Mouse (Mus musculus): Measurements from ENCODE around the gene Gltpd2. TPM values are rescaled to one million over a fixed set of nuclear protein-coding genes. Genes with fewer than 3 reads are reported as not detected.

Gltpd2 gene
- polyA plus RNA-seq, 1 experiment from 2014 or later: 0.42 TPM

DNA sequence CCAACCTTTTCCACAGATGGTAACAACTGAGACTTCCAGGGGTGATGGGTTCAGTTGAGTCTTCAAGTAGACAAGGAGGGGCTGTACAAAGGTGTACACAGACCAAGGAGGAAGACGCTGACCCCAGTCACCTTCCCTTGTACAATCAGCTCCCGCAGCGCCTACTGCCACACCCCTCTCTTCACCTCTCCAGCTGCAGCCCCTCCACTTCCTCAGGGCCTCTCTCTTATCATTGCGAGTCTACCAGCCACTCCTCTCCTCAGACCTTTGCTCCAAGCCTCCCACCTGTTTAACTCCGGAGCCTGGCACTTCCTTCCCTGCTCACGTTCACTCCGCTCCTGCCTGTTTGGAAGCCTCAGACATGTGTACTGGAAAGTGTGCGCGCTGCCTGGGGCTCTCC, 14.0 kb upstream of the Gltpd2 start, which contains the start of gene Tm4sf5:
Tm4sf5 (plus strand) TSS at position 275 of the 400 bp plus-strand sequence.
- no peaks in the 10 kb centered on the region; the same call in 1 of the 2 replicates for H3K27me3 ChIP-seq
- H3K4me2 ChIP-seq (replicated peaks): no peak within 1 kb of the TSS
- no peak within 1 kb of the TSS for H3K4me3 ChIP-seq (replicated peaks)
- no peak within 1 kb of the TSS for H3K27ac ChIP-seq
- H3K9me3 ChIP-seq: no peaks in the 10 kb centered on the region
- ATAC-seq: no peak
- H3K9ac ChIP-seq (replicated peaks): no peak within 1 kb of the TSS
- H3K4me1 ChIP-seq (replicated peaks): peaks cover 4% of the 10 kb centered on the region
- 85% methylated on average over 9 of the region's 9 CpGs for WGBS
- H3K36me3 ChIP-seq: no peaks in the 10 kb centered on the region

DNA sequence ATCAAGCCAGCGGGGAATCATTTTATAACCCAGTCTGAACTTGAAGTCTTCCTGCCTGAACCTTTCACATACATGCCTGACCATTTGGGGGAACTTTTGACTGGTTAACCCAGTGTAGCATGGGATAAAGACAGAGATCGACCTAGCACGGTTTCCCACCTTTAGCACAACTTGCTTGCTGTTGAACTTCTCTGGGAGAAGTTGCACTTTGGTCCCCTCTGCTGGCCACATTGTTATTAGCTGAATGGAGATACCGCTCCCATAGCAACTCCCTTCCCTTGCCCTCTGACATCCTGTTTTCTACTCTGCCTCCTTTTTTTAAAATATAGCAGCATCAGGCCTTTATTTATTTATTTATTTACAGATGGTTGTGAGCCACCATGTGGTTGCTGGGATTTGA, 12.6 kb upstream of the Gltpd2 start:
- Histone ChIP-seq H3K27ac (no peak overlapping the region), H3K4me3 (replicated peaks) (no peak overlapping the region), H3K27me3 (no peaks in the 10 kb centered on the region; the same call in 1 of the 2 replicates), H3K9ac (replicated peaks) (no peak overlapping the region), H3K4me2 (replicated peaks) (no peak overlapping the region), H3K9me3 (no peaks in the 10 kb centered on the region), H3K4me1 (replicated peaks) (peaks cover 4% of the 10 kb centered on the region), H3K36me3 (no peaks in the 10 kb centered on the region)
- ATAC-seq: no peak
- 38% methylated on average over 4 of the region's 4 CpGs for WGBS

DNA sequence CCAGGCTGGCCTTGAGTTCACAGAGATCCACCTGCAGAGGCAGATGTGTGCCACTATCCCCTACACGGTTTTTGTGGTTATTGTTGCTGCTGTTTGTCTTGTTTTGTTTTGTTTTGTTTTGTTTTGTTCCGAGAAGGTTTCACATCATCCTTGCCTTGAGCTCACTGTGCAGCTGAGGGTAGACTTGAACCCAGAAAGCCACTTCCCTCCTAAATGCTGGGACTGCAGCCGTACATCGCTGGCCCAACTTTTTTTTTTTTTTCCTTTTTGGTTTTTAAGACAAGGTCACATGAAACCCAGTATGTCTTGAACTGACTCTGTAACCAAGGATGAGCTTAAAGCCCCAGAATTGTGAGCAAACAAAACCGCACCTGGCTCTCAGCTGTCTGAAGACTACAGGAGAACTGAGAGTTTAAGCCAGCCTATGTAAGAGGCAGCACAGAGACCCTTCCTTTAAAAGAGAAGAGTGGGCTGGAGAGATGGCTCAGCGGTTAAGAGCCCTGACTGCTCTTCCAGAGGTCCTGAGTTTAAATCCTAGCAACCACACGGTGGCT, 12.0 kb upstream of the Gltpd2 start:
- Histone ChIP-seq H3K27ac (no peak overlapping the region), H3K4me1 (replicated peaks) (peaks cover 4% of the 10 kb centered on the region), H3K4me2 (replicated peaks) (no peak overlapping the region), H3K4me3 (replicated peaks) (no peak overlapping the region), H3K36me3 (no peaks in the 10 kb centered on the region), H3K27me3 (no peaks in the 10 kb centered on the region; the same call in 1 of the 2 replicates), H3K9ac (replicated peaks) (no peak overlapping the region), H3K9me3 (no peaks in the 10 kb centered on the region)
- WGBS: 76% methylated on average over 7 of the region's 7 CpGs
- ATAC-seq: no peak

DNA sequence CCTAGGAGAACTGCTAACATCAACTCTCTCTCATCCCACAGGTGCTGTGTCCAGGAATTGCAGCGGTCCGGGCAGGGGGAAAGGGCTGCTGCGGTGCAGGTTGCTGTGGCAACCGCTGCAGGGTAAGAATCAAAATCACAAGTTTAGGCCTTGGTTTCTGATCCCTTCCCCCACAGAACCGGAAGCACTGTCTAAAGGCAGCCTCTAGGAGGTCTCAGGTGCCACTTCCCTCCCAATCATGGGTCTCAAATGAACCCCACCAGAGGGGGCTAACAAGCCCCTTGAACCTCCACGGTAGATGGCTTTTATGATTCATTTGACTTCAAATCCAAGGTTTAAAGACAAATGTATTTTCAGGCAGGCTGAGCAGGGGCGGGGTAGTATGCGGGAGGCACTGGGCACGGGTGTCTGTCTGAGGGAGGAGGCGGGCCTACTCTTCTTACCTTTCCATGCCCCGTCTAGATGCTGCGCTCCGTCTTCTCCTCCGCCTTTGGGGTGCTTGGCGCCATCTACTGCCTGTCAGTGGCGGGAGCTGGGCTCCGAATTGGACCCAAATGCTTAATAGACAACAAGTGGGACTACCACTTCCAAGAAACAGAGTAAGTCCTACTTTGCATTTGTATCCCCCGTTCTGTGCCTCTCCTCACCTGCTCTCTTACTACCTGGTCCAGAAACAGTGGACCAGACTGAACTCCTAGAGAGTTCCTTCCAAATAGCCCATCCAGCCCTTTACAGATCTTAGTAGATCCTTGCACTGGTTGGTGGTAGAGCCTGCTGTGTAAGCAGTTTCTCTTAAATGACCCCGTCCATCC, 9.0 kb upstream of the Gltpd2 start:
- Histone ChIP-seq H3K9me3 (no peaks in the 10 kb centered on the region), H3K27ac (no peak overlapping the region), H3K9ac (replicated peaks) (no peak overlapping the region), H3K4me3 (replicated peaks) (no peak overlapping the region), H3K27me3 (no peaks in the 10 kb centered on the region; the same call in 1 of the 2 replicates), H3K36me3 (no peaks in the 10 kb centered on the region), H3K4me2 (replicated peaks) (peak overlapping the region; percentile 43), H3K4me1 (replicated peaks) (peaks cover 4% of the 10 kb centered on the region)
- WGBS: 7% methylated on average over 19 of the region's 19 CpGs
- ATAC-seq: peak; percentile 66; the same call in 1 of the 2 replicates

- no peaks in the 10 kb centered on the region for H3K9me3 ChIP-seq
- H3K4me3 ChIP-seq (replicated peaks): no peak overlapping the region
- 82% methylated on average over 2 of the region's 2 CpGs for WGBS
- no peaks in the 10 kb centered on the region for H3K36me3 ChIP-seq
- H3K27ac ChIP-seq: no peak overlapping the region
- H3K27me3 ChIP-seq: no peaks in the 10 kb centered on the region; the same call in 1 of the 2 replicates
- H3K4me1 ChIP-seq (replicated peaks): peaks cover 4% of the 10 kb centered on the region
- no peak overlapping the region for H3K4me2 ChIP-seq (replicated peaks)
- no peak overlapping the region for H3K9ac ChIP-seq (replicated peaks)
- ATAC-seq: no peak
Observed at GRCm38 (mm10) chr11:70511242-70511641, 7.8 kb upstream of the Gltpd2 start.

DNA sequence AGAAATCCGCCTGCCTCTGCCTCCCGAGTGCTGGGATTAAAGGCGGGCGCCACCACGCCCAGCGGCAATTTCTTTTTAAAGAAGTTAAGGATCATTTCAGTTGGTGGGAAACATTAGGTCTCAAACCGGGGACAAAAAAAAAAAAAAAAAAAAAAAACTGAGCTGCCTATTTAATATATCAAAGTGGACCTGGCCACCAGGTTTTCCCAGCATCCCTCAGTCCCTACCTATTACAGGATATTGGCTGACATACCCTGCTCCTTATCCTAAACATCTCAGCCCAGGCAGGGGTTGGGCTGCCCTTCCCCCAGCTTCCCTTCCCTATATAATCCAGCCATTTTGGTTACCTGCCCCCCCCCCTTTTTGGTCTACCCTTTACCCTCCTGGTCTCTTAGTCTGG, 7.2 kb upstream of the Gltpd2 start:
- H3K36me3 ChIP-seq: no peaks in the 10 kb centered on the region
- 86% methylated on average over 7 of the region's 7 CpGs for WGBS

GRCm38 (mm10) chr11:70512709-70513342, 6.2 kb upstream of the Gltpd2 start:
- Histone ChIP-seq H3K27ac (no peak overlapping the region), H3K9ac (replicated peaks) (no peak overlapping the region), H3K9me3 (no peaks in the 10 kb centered on the region), H3K36me3 (no peaks in the 10 kb centered on the region), H3K4me2 (replicated peaks) (no peak overlapping the region), H3K4me1 (replicated peaks) (peaks cover 4% of the 10 kb centered on the region), H3K4me3 (replicated peaks) (no peak overlapping the region), H3K27me3 (no peaks in the 10 kb centered on the region; the same call in 1 of the 2 replicates)
- no peak for ATAC-seq
- 81% methylated on average over 7 of the region's 7 CpGs for WGBS

More for the DNA sequence above, 7.2 kb upstream of the Gltpd2 start:
- no peak overlapping the region for H3K9ac ChIP-seq (replicated peaks)
- no peaks in the 10 kb centered on the region for H3K9me3 ChIP-seq
- no peaks in the 10 kb centered on the region; the same call in 1 of the 2 replicates for H3K27me3 ChIP-seq
- no peak for ATAC-seq
- H3K27ac ChIP-seq: no peak overlapping the region
- peaks cover 4% of the 10 kb centered on the region for H3K4me1 ChIP-seq (replicated peaks)
- H3K4me3 ChIP-seq (replicated peaks): no peak overlapping the region
- no peak overlapping the region for H3K4me2 ChIP-seq (replicated peaks)

- no peaks in the 10 kb centered on the region for H3K9me3 ChIP-seq
- no peak overlapping the region for H3K4me3 ChIP-seq (replicated peaks)
- H3K4me2 ChIP-seq (replicated peaks): no peak overlapping the region
- no peak for ATAC-seq
- H3K36me3 ChIP-seq: no peaks in the 10 kb centered on the region
- H3K27me3 ChIP-seq: no peaks in the 10 kb centered on the region; the same call in 1 of the 2 replicates
- H3K27ac ChIP-seq: no peak overlapping the region
- H3K9ac ChIP-seq (replicated peaks): no peak overlapping the region
- peaks cover 4% of the 10 kb centered on the region for H3K4me1 ChIP-seq (replicated peaks)
- WGBS: 55% methylated on average over 11 of the region's 11 CpGs
Observed at GRCm38 (mm10) chr11:70513520-70513919, 5.5 kb upstream of the Gltpd2 start.

GRCm38 (mm10) chr11:70514288-70514687, 4.7 kb upstream of the Gltpd2 start, which contains the start of gene Vmo1:
Gene Vmo1 (minus strand): TSS chr11:70514616.
- Histone ChIP-seq H3K27me3 (no peaks in the 10 kb centered on the region; the same call in 1 of the 2 replicates), H3K4me2 (replicated peaks) (no peak within 1 kb of the TSS), H3K4me3 (replicated peaks) (no peak within 1 kb of the TSS), H3K4me1 (replicated peaks) (peaks cover 4% of the 10 kb centered on the region), H3K9ac (replicated peaks) (no peak within 1 kb of the TSS; the same call in 1 of the 2 replicates), H3K27ac (no peak within 1 kb of the TSS), H3K36me3 (no peaks in the 10 kb centered on the region), H3K9me3 (no peaks in the 10 kb centered on the region)
- no peak for ATAC-seq
- 88% methylated on average over 7 of the region's 7 CpGs for WGBS

GRCm38 (mm10) chr11:70516352-70516751, 2.6 kb upstream of the Gltpd2 start:
- H3K27me3 ChIP-seq: peaks cover 6% of the 10 kb centered on the region; the same call in 1 of the 2 replicates
- H3K27ac ChIP-seq: no peak overlapping the region
- WGBS: 21% methylated on average over 2 of the region's 2 CpGs
- peaks cover 7% of the 10 kb centered on the region for H3K4me1 ChIP-seq (replicated peaks)
- H3K9ac ChIP-seq (replicated peaks): no peak overlapping the region
- no peak for ATAC-seq
- H3K9me3 ChIP-seq: no peaks in the 10 kb centered on the region
- H3K36me3 ChIP-seq: no peaks in the 10 kb centered on the region
- H3K4me2 ChIP-seq (replicated peaks): no peak overlapping the region
- H3K4me3 ChIP-seq (replicated peaks): no peak overlapping the region

DNA sequence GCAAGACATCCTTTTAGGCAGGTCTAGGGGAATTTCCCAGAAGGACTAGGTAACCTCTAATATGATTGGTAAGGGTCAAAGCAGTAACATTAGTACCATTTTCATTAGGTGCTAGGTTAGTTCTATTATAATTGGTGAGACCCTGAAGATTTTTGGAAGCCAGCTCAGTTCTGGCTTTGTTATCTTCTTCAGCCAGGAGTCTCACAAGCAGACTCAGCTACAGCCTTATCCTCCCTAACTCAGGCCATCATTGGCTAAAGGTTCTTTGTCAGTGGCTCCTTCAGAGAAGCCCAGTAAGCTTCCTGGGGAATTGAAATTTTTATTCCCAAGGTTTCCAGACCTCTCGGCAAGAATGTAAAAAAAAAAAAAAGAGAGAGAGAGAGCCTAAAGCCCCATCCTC, 560 bp upstream of the Gltpd2 start:
- Histone ChIP-seq H3K4me3 (replicated peaks) (no peak overlapping the region), H3K36me3 (no peaks in the 10 kb centered on the region), H3K4me1 (replicated peaks) (peaks cover 7% of the 10 kb centered on the region), H3K9ac (replicated peaks) (no peak overlapping the region), H3K9me3 (no peaks in the 10 kb centered on the region), H3K27me3 (peaks cover 6% of the 10 kb centered on the region; the same call in 1 of the 2 replicates), H3K27ac (no peak overlapping the region), H3K4me2 (replicated peaks) (no peak overlapping the region)
- ATAC-seq: no peak
- WGBS: 62% methylated on average over 1 of the region's 1 CpGs

Data from midbrain, embryonic 13.5 days (tissue).